Mouse (Mus musculus) CH12.LX (cell line): ENCODE results near the gene Fgfr2.

Source experiments
- CHD2 ChIP-seq: IDR thresholded peaks from 2 replicates; pipeline ENCODE4 v1.6.1; 2011; ENCODE audit warnings: low read length, improper control_type of control experiment
- CTCF ChIP-seq, 2 experiments: IDR thresholded peaks in 1 of 2; conservative IDR thresholded peaks in 1 of 2; 2 replicates each; pipeline ENCODE4 v1.5.1; 2011 to 2012; ENCODE audit warnings: low read depth in 2 of 2, low read length in 2 of 2, improper control_type of control experiment in 1 of 2, inconsistent platforms in 1 of 2, mild to moderate bottlenecking in 1 of 2, moderate library complexity in 1 of 2
- NELFE ChIP-seq: IDR thresholded peaks from 2 replicates; pipeline ENCODE4 v1.6.1; 2011; ENCODE audit warnings: low read depth, low read length, improper control_type of control experiment
- POLR2A ChIP-seq: IDR thresholded peaks from 2 replicates; pipeline ENCODE4 v1.6.1; 2011; ENCODE audit warnings: low read depth, mild to moderate bottlenecking, improper control_type of control experiment, low read length
- RCOR1 ChIP-seq: conservative IDR thresholded peaks from 2 replicates; pipeline ENCODE4 v1.6.1; 2012; ENCODE audit warnings: low read depth, mild to moderate bottlenecking, inconsistent platforms, low read length, improper control_type of control experiment

- TF ChIP-seq NELFE (no peak), POLR2A (no peak), CTCF (conservative IDR thresholded peaks at IDR 0.05 in 1 of 2, IDR thresholded peaks at IDR 0.05 in 1 of 2; ENCODE audit: low read depth in 2 of 2, low read length in 2 of 2) (no peak), CHD2 (no peak), RCOR1 (no peak)
Measured at GRCm38 (mm10) chr7:132345526-132346070, 777.6 kb downstream of the Fgfr2 start.
